Mouse (Mus musculus) thymus, adult 2 months (tissue): ENCODE data around the gene Ap1g1. TPM values are rescaled to one million over a fixed set of nuclear protein-coding genes. Genes with fewer than 3 reads are reported as not detected.

Experiments used
- DNase-seq: peaks from one replicate; pipeline ENCODE4 v3.0.0; 2021
- H3K27ac ChIP-seq: fragments of 200-500 bp; 2 replicates; pipeline ENCODE4 v1.5.1; 2012; ENCODE audit warnings: low read length, control low read depth; ENCODE audit not compliant: control insufficient read depth, insufficient read depth
- H3K27me3 ChIP-seq: fragments of 200-500 bp; 2 replicates; pipeline ENCODE4 v1.6.1; 2012; ENCODE audit warnings: mild to moderate bottlenecking, low read length, moderate library complexity, mixed read lengths; ENCODE audit not compliant: control insufficient read depth, insufficient read depth
- H3K36me3 ChIP-seq: fragments of 200-500 bp; 2 replicates; pipeline ENCODE4 v1.6.1; 2012; ENCODE audit warnings: mild to moderate bottlenecking, low read length, moderate library complexity; ENCODE audit not compliant: control insufficient read depth, insufficient read depth
- H3K4me1 ChIP-seq: fragments of 200-500 bp; replicated peaks from 2 replicates; pipeline ENCODE4 v1.6.1; 2012; ENCODE audit warnings: low read length; ENCODE audit not compliant: control insufficient read depth, insufficient read depth
- H3K4me3 ChIP-seq: fragments of 200-500 bp; 2 replicates; pipeline ENCODE4 v1.5.1; 2012; ENCODE audit warnings: mild to moderate bottlenecking, low read length, control low read depth, moderate library complexity; ENCODE audit not compliant: control insufficient read depth, insufficient read depth
- CTCF ChIP-seq: fragments of 200-500 bp; IDR thresholded peaks from 2 replicates; pipeline ENCODE4 v1.5.1; 2012; ENCODE audit warnings: mild to moderate bottlenecking, control low read depth, low read length, moderate library complexity, borderline replicate concordance; ENCODE audit not compliant: control insufficient read depth, poor library complexity, insufficient read depth; ENCODE audit errors: extremely low read depth
- POLR2A ChIP-seq: fragments of 200-500 bp; IDR thresholded peaks from 2 replicates; pipeline ENCODE4 v1.6.1; 2012; ENCODE audit warnings: mild to moderate bottlenecking, low read length, control low read depth, moderate library complexity; ENCODE audit not compliant: control insufficient read depth, poor library complexity, insufficient read depth; ENCODE audit errors: extremely low read depth
- WGBS: fragments of 180-500 bp; shearing (Covaris S2); methylation state at CpG from one replicate; pipeline ENCODE4 v1.1.7; 2018; 5-methylcytosine and 5-hydroxymethylcytosine counted together
- polyA plus RNA-seq: library from polyadenylated mRNA; depleted of rRNA; stranded (reverse); fragments of >200 nt; gene quantifications from 2 replicates; pipeline ENCODE4 v1.2.3, GENCODE M21; 2012

Ap1g1 gene
- polyA plus RNA-seq, 1 experiment, result 42.2 TPM

GRCm38 (mm10) chr8:109815268-109815667 is 36.9 kb downstream of the Ap1g1 start:
- no peak for TF ChIP-seq POLR2A
- TF ChIP-seq CTCF, result no peak

GRCm38 (mm10) chr8:109817933-109818332 is 39.6 kb downstream of the Ap1g1 start:
- H3K27me3 ChIP-seq, result no peaks in the 10 kb centered on the region
- H3K4me3 ChIP-seq, result no peak overlapping the region
- no peaks in the 10 kb centered on the region; the same call in 1 of the 2 replicates for H3K36me3 ChIP-seq
- H3K4me1 ChIP-seq, result no peaks in the 10 kb centered on the region
- WGBS, result 68% methylated on average over 1 of the region's 1 CpGs
- H3K27ac ChIP-seq, result no peak overlapping the region
- TF ChIP-seq POLR2A (no peak), CTCF (no peak)
- DNase-seq, result no peak

More at GRCm38 (mm10) chr8:109815268-109815667, 36.9 kb downstream of the Ap1g1 start:
- Histone ChIP-seq H3K27ac (no peak overlapping the region), H3K36me3 (no peaks in the 10 kb centered on the region), H3K4me3 (no peak overlapping the region), H3K27me3 (no peaks in the 10 kb centered on the region), H3K4me1 (no peaks in the 10 kb centered on the region; the same call in 1 of the 2 replicates)
- no peak for DNase-seq
- 96% methylated on average over 2 of the region's 2 CpGs for WGBS

GRCm38 (mm10) chr8:109823561-109823960 is 45.2 kb downstream of the Ap1g1 start:
- Histone ChIP-seq H3K27ac (no peak overlapping the region), H3K4me3 (no peak overlapping the region), H3K27me3 (no peaks in the 10 kb centered on the region), H3K4me1 (no peaks in the 10 kb centered on the region), H3K36me3 (peaks cover 17% of the 10 kb centered on the region)
- whole genome bisulfite sequencing, result 95% methylated on average over 2 of the region's 2 CpGs
- DNase-seq, result no peak
- TF ChIP-seq POLR2A, result no peak

- no peaks in the 10 kb centered on the region for H3K27me3 ChIP-seq
- peaks cover 44% of the 10 kb centered on the region for H3K36me3 ChIP-seq
- no peak overlapping the region for H3K4me3 ChIP-seq
- TF ChIP-seq CTCF (no peak), POLR2A (no peak)
- DNase-seq, result no peak
- no peaks in the 10 kb centered on the region for H3K4me1 ChIP-seq
- WGBS, result 97% methylated on average over 2 of the region's 2 CpGs
- no peak overlapping the region for H3K27ac ChIP-seq
These were observed 61.5 kb downstream of the Ap1g1 start for GRCm38 (mm10) chr8:109839822-109840221.

GRCm38 (mm10) chr8:109842468-109842867 is 64.1 kb downstream of the Ap1g1 start:
- Histone ChIP-seq H3K27me3 (no peaks in the 10 kb centered on the region), H3K4me1 (no peaks in the 10 kb centered on the region), H3K4me3 (no peak overlapping the region), H3K36me3 (peaks cover 46% of the 10 kb centered on the region), H3K27ac (no peak overlapping the region)
- TF ChIP-seq POLR2A, result no peak
- no peak for TF ChIP-seq CTCF
- WGBS, result 96% methylated on average over 1 of the region's 1 CpGs
- no peak for DNase-seq

GRCm38 (mm10) chr8:109847866-109848265 is 69.5 kb downstream of the Ap1g1 start:
- Histone ChIP-seq H3K4me1 (no peaks in the 10 kb centered on the region), H3K27me3 (no peaks in the 10 kb centered on the region), H3K36me3 (peaks cover 55% of the 10 kb centered on the region), H3K4me3 (no peak overlapping the region), H3K27ac (no peak overlapping the region)
- no peak for TF ChIP-seq POLR2A
- TF ChIP-seq CTCF, result no peak
- whole genome bisulfite sequencing, result 86% methylated on average over 2 of the region's 2 CpGs
- no peak for DNase-seq

GRCm38 (mm10) chr8:109848981-109849380 is 70.6 kb downstream of the Ap1g1 start:
- TF ChIP-seq POLR2A (no peak), CTCF (no peak)
- WGBS, result 98% methylated on average over 3 of the region's 3 CpGs
- no peak overlapping the region for H3K27ac ChIP-seq
- H3K4me3 ChIP-seq, result no peak overlapping the region
- no peak for DNase-seq
- H3K4me1 ChIP-seq, result no peaks in the 10 kb centered on the region
- H3K36me3 ChIP-seq, result peaks cover 51% of the 10 kb centered on the region
- no peaks in the 10 kb centered on the region for H3K27me3 ChIP-seq
